Mouse (Mus musculus) kidney, adult 2 months (tissue): ENCODE measurements around the gene Rpl6. TPM values are rescaled to one million over a fixed set of nuclear protein-coding genes. Genes with fewer than 3 reads are reported as not detected.

Source experiments
- DNase-seq: peaks from one replicate; pipeline ENCODE4 v3.0.0; 2021
- H3K27ac ChIP-seq: fragments of 200-500 bp; 2 replicates; pipeline ENCODE4 v1.5.1; 2012; ENCODE audit warnings: low read depth, low read length, control low read depth, inconsistent platforms; ENCODE audit not compliant: insufficient read depth
- H3K27me3 ChIP-seq: fragments of 200-500 bp; replicated peaks from 2 replicates; pipeline ENCODE4 v1.6.1; 2012; ENCODE audit warnings: mild to moderate bottlenecking, moderate library complexity, low read length, inconsistent platforms; ENCODE audit not compliant: control insufficient read depth, insufficient read depth
- H3K36me3 ChIP-seq: fragments of 200-500 bp; 2 replicates; pipeline ENCODE4 v1.6.1; 2012; ENCODE audit warnings: mild to moderate bottlenecking, moderate library complexity, low read length, inconsistent platforms; ENCODE audit not compliant: control insufficient read depth, insufficient read depth
- H3K4me1 ChIP-seq: fragments of 200-500 bp; 2 replicates; pipeline ENCODE4 v1.6.1; 2011; ENCODE audit warnings: low read length; ENCODE audit not compliant: control insufficient read depth, insufficient read depth
- H3K4me3 ChIP-seq: fragments of 200-500 bp; 2 replicates; pipeline ENCODE4 v1.5.1; 2011; ENCODE audit warnings: mild to moderate bottlenecking, low read depth, low read length, control low read depth; ENCODE audit not compliant: insufficient read depth
- CTCF ChIP-seq: fragments of 200-500 bp; conservative IDR thresholded peaks from 2 replicates; pipeline ENCODE4 v1.5.1; 2011; ENCODE audit warnings: low read depth, mild to moderate bottlenecking, control low read depth, low read length, moderate library complexity, mixed read lengths; ENCODE audit not compliant: insufficient read depth, insufficient read length
- POLR2A ChIP-seq: fragments of 200-500 bp; IDR thresholded peaks from one replicate; pipeline ENCODE4 v1.6.1; 2011; ENCODE audit warnings: low read depth, low read length, control low read depth
- WGBS: fragments of 180-500 bp; shearing (Covaris S2); methylation state at CpG from one replicate; pipeline ENCODE4 v1.1.7; 2018; 5-methylcytosine and 5-hydroxymethylcytosine counted together
- polyA plus RNA-seq: library from polyadenylated mRNA; depleted of rRNA; stranded (reverse); fragments of >200 nt; gene quantifications from 2 replicates; pipeline ENCODE4 v1.2.3, GENCODE M21; 2012

Gene Rpl6
- polyA plus RNA-seq, 1 experiment: 281 TPM

GRCm38 (mm10) chr5:121166884-121167283 is 37.4 kb upstream of the Rpl6 start:
- no peak for DNase-seq
- no peak for TF ChIP-seq POLR2A
- no peak for TF ChIP-seq CTCF
- H3K27ac ChIP-seq: no peak overlapping the region
- H3K4me3 ChIP-seq: no peak overlapping the region
- H3K36me3 ChIP-seq: peaks cover 2% of the 10 kb centered on the region; the same call in 1 of the 2 replicates
- H3K4me1 ChIP-seq: peaks cover 3% of the 10 kb centered on the region; the same call in 1 of the 2 replicates
- no peaks in the 10 kb centered on the region for H3K27me3 ChIP-seq
- WGBS: 96% methylated on average over 6 of the region's 6 CpGs

GRCm38 (mm10) chr5:121169588-121169987 is 34.7 kb upstream of the Rpl6 start:
- no peaks in the 10 kb centered on the region for H3K27me3 ChIP-seq
- TF ChIP-seq CTCF (no peak), POLR2A (no peak)
- H3K27ac ChIP-seq: no peak overlapping the region
- peaks cover 4% of the 10 kb centered on the region; the same call in 1 of the 2 replicates for H3K4me1 ChIP-seq
- no peak for DNase-seq
- H3K36me3 ChIP-seq: no peaks in the 10 kb centered on the region
- WGBS: 76% methylated on average over 2 of the region's 2 CpGs
- no peak overlapping the region for H3K4me3 ChIP-seq

- peak; percentile 33 for DNase-seq
- WGBS: 73% methylated on average over 4 of the region's 4 CpGs
- no peak overlapping the region for H3K4me3 ChIP-seq
- H3K36me3 ChIP-seq: no peaks in the 10 kb centered on the region
- H3K27me3 ChIP-seq: no peaks in the 10 kb centered on the region
- no peak overlapping the region for H3K27ac ChIP-seq
- peaks cover 4% of the 10 kb centered on the region; the same call in 1 of the 2 replicates for H3K4me1 ChIP-seq
- TF ChIP-seq CTCF (no peak), POLR2A (no peak)
These were observed 31.4 kb upstream of the Rpl6 start for GRCm38 (mm10) chr5:121172835-121173234.

GRCm38 (mm10) chr5:121179077-121179857 is 25.0 kb upstream of the Rpl6 start:
- Histone ChIP-seq H3K4me3 (no peak overlapping the region), H3K27me3 (no peaks in the 10 kb centered on the region), H3K36me3 (no peaks in the 10 kb centered on the region), H3K4me1 (peaks cover 6% of the 10 kb centered on the region), H3K27ac (no peak overlapping the region)
- 65% methylated on average over 9 of the region's 9 CpGs for WGBS
- TF ChIP-seq POLR2A (no peak), CTCF (no peak)
- no peak for DNase-seq

GRCm38 (mm10) chr5:121183269-121183668 is 21.0 kb upstream of the Rpl6 start:
- DNase-seq: no peak
- WGBS: 63% methylated on average over 9 of the region's 9 CpGs
- no peaks in the 10 kb centered on the region for H3K27me3 ChIP-seq
- TF ChIP-seq CTCF: no peak
- no peak for TF ChIP-seq POLR2A
- no peaks in the 10 kb centered on the region for H3K36me3 ChIP-seq
- peaks cover 19% of the 10 kb centered on the region for H3K4me1 ChIP-seq
- H3K4me3 ChIP-seq: no peak overlapping the region
- H3K27ac ChIP-seq: no peak overlapping the region

- peaks cover 20% of the 10 kb centered on the region for H3K4me1 ChIP-seq
These were observed 19.9 kb upstream of the Rpl6 start for GRCm38 (mm10) chr5:121184375-121184774.

GRCm38 (mm10) chr5:121184945-121185551 is 19.2 kb upstream of the Rpl6 start:
- H3K36me3 ChIP-seq: no peaks in the 10 kb centered on the region
- peaks cover 23% of the 10 kb centered on the region for H3K4me1 ChIP-seq
- TF ChIP-seq POLR2A (no peak), CTCF (no peak)

More at GRCm38 (mm10) chr5:121184375-121184774, 19.9 kb upstream of the Rpl6 start:
- TF ChIP-seq POLR2A: no peak
- no peak for TF ChIP-seq CTCF
- Histone ChIP-seq H3K4me3 (no peak overlapping the region), H3K36me3 (no peaks in the 10 kb centered on the region), H3K27ac (no peak overlapping the region), H3K27me3 (no peaks in the 10 kb centered on the region)
- DNase-seq: no peak
- 51% methylated on average over 2 of the region's 2 CpGs for WGBS

More at GRCm38 (mm10) chr5:121184945-121185551, 19.2 kb upstream of the Rpl6 start:
- H3K4me3 ChIP-seq: no peak overlapping the region
- peak; percentile 37 for DNase-seq
- 26% methylated on average over 11 of the region's 11 CpGs for WGBS
- no peaks in the 10 kb centered on the region for H3K27me3 ChIP-seq
- H3K27ac ChIP-seq: no peak overlapping the region
